Mouse (Mus musculus): ENCODE results near the gene Olfr1418.

Olfr1418 gene

GRCm38 (mm10) chr19:11810003-11810758 lies 50.7 kb downstream of the Olfr1418 start:
- no peak for DNase-seq

DNA sequence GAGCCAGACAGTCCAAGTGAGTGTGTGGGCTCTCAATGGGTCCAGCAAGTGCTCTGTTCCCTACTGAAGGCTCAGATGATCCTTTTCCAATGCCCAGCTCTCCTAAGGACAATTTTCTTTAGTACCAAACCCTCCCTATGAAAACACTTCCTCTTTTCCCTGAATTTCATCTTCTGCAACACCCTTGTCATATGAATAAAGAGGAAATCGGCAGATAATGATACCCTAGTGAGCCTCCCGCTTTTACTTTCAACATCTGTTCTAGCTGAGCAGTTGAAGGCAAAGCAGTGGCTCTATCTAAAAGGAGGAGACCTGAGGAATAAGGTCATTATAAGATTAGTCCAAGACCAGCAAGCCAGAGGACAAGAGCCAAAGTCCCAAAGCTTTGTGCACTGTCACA lies 52.4 kb downstream of the Olfr1418 start:
- DNase-seq = no peak

DNA sequence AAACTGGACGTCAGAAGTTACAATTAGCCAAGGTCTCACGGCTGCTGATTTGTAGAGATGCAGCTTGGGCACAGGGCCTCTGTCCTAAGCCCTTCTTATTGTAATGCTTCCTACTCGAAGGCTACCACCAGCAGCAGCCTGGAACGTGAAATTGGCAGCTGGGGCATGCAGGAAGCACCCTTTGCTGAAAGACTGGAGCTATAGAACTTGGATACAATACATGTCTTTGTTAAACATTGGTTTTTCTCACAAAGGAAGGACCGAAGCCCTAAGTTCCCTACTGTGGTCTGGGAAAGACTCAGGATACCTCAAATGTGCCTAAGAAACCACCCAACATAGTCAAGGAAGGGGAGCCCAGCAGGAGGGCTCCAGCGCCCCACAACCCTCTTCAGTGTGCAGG lies 53.0 kb downstream of the Olfr1418 start:
- no peak for DNase-seq

GRCm38 (mm10) chr19:11807251-11807650 lies 53.6 kb downstream of the Olfr1418 start:
- DNase-seq = no peak

DNA sequence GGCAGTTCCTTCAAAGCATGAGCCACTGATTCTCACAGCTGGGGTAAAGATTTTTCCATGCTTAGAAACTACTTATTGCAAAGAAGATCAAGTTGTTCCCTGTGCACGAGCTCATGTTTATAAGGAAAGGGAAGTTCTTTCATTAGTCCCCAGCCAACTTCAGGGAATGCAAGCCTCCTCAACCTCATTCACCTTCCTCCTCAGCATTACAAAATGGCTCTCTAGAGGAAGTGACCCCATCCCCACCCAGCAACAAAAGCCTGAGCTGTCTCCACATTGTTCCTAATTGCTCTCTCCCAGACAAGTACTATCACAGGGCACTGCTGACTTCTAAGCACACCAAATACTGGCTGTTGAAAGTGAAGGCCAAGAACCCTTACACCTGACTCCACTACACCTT lies 56.4 kb downstream of the Olfr1418 start:
- DNase-seq = no peak

Data from cerebellum, adult 11 months (tissue).